Comparison of ENCODE assay signal across 8 mouse cellular contexts in the genomic region with DNA sequence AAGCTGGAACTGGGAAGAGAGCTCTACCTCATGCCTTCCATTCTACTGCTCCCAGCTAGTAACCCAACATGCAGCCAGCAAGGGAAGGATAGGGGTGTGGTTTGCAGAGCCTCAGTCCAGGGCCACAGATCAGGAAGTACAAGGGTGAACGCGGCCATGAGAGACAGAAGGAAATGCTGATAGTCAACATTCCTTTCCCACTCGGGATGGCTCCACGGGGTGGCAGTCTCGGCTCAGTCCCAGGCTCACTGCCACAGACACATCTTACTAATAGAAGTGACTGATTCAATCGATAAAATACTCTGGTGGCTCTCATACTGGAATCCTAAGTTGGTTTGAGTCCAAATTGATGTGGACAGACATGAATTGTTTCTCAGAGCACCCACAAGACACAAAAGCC. TPM values are rescaled to one million over a fixed set of nuclear protein-coding genes. Genes with fewer than 3 reads are reported as not detected.
A peak's percentile ranks its signal among the peaks of the same experiment; 100 is the strongest.
DNase-seq lines count a peak whose midpoint lies in the region; ATAC-seq lines count a peak whose summit lies in the region.

No protein-coding gene starts in this region.

- peak; percentile 75 for DNase-seq in layer of hippocampus, adult 11-12 months (ENCODE audit: low spot score)
- no peak for DNase-seq in layer of hippocampus, adult 9-10 months (ENCODE audit: low spot score)
- DNase-seq in adipocyte (ENCODE audit: low spot score), result peak; percentile 83
- DNase-seq in heart, adult 9 months (ENCODE audit: low spot score in 2 of 2), result peak; percentile 59 to 70
- DNase-seq in large intestine, adult 2 months (ENCODE audit: low read depth, low spot score), result peak; percentile 61
- no peak for DNase-seq in midbrain, embryonic 10.5 days (ENCODE audit: low spot score)
- no peak for DNase-seq in embryo, embryonic 10 days (ENCODE audit: low spot score)

- H3K9me3 ChIP-seq in midbrain, embryonic 10.5 days (replicated peaks), result no peaks in the 10 kb centered on the region

- H3K4me3 ChIP-seq in midbrain, embryonic 10.5 days, result no peak overlapping the region

- H3K27me3 ChIP-seq in midbrain, embryonic 10.5 days (ENCODE audit: low read depth, poor library complexity, severe bottlenecking), result no peaks in the 10 kb centered on the region

- 0 out of 2 replicates have a peak, but pooled peaks have one; percentile 31 for ATAC-seq in monocyte, adult 5-6 weeks (replicated peaks; ENCODE audit: insufficient number of reproducible peaks, low FRiP score, low TSS enrichment, poor library complexity, severe bottlenecking)

- H3K27ac ChIP-seq in midbrain, embryonic 10.5 days (replicated peaks), result no peak overlapping the region

- no peaks in the 10 kb centered on the region for H3K4me1 ChIP-seq in midbrain, embryonic 10.5 days

- H3K36me3 ChIP-seq in midbrain, embryonic 10.5 days, result peaks cover 68% of the 10 kb centered on the region

- WGBS in large intestine, adult 2 months, result 10% methylated on average over 6 of the region's 6 CpGs
- WGBS in midbrain, embryonic 10.5 days, result 78% methylated on average over 6 of the region's 6 CpGs

RNA-seq across cellular contexts. Expression of a gene that starts 17.7 kb away (rescaled TPM):
- 9.5 and 12.5 TPM in 2 replicates for polyA plus RNA-seq in large intestine, adult 2 months (2012; rRNA removed)
- total RNA-seq in monocyte, adult 5-6 weeks (2017), result 6.2 to 12.3 TPM (median 8.9 TPM) in 3 replicates
- polyA plus RNA-seq in midbrain, embryonic 10.5 days (2016; fragmentation: Nextera tagmentation; extraction: Ambion mirVana), result 72.8 and 73.0 TPM in 2 replicates

RNA-seq across cellular contexts. Expression of a gene that starts 27.8 kb away (rescaled TPM):
- 1.6 and 3.5 TPM in 2 replicates for polyA plus RNA-seq in large intestine, adult 2 months (2012; rRNA removed)
- total RNA-seq in monocyte, adult 5-6 weeks (2017), result not detected in 3 replicates
- polyA plus RNA-seq in midbrain, embryonic 10.5 days (2016; fragmentation: Nextera tagmentation; extraction: Ambion mirVana), result 24.0 and 31.0 TPM in 2 replicates

Comparison
In these comparisons a context has a peak if more than half of its experiments do, and no peak if none do; other contexts are left out.
1. DNase-seq: peak in layer of hippocampus, adult 11-12 months (single experiment), adipocyte (single experiment), heart, adult 9 months (2 of 2) and large intestine, adult 2 months (single experiment); none in layer of hippocampus, adult 9-10 months (single experiment), midbrain, embryonic 10.5 days (single experiment) and embryo, embryonic 10 days (single experiment).